Mouse (Mus musculus) heart, postnatal 0 days (tissue): ENCODE measurements around the gene Ctdspl. TPM values are rescaled to one million over a fixed set of nuclear protein-coding genes. Genes with fewer than 3 reads are reported as not detected.

Experiments
- ATAC-seq: fragments of 200-750 bp; cut with Nextera tagmentation; 2 replicates; pipeline ENCODE4 v1.8.0; 2017; ENCODE audit warnings: low read depth, moderate number of reproducible peaks, moderate library complexity; ENCODE audit not compliant: insufficient read depth
- DNase-seq: peaks from one replicate; pipeline ENCODE4 v3.0.0-alpha.2; 2016; ENCODE audit warnings: low spot score
- H3K27ac ChIP-seq: fragments of 300-500 bp; sonication (generic); 2 replicates; pipeline ENCODE4 v1.5.1; 2014; ENCODE audit warnings: low read depth, mild to moderate bottlenecking
- H3K27me3 ChIP-seq: fragments of 300-500 bp; sonication (generic); 2 replicates; pipeline ENCODE4 v1.6.1; 2014; ENCODE audit warnings: low read length, mixed read lengths; ENCODE audit not compliant: control insufficient read depth, insufficient read depth
- H3K36me3 ChIP-seq: fragments of 300-500 bp; sonication (generic); replicated peaks from 2 replicates; pipeline ENCODE4 v1.6.1; 2014; ENCODE audit warnings: low read length, mixed read lengths; ENCODE audit not compliant: control insufficient read depth, insufficient read depth
- H3K4me1 ChIP-seq: fragments of 300-500 bp; sonication (generic); 2 replicates; pipeline ENCODE4 v1.6.1; 2014; ENCODE audit warnings: antibody characterized with exemption; ENCODE audit not compliant: control insufficient read depth, insufficient read depth
- H3K4me2 ChIP-seq: fragments of 300-500 bp; sonication (generic); 2 replicates; pipeline ENCODE4 v1.6.1; 2014; ENCODE audit warnings: low read depth, mild to moderate bottlenecking, low read length, moderate library complexity
- H3K4me3 ChIP-seq: fragments of 300-500 bp; sonication (generic); 2 replicates; pipeline ENCODE4 v1.5.1; 2014; ENCODE audit warnings: low read depth, low read length
- H3K9ac ChIP-seq: fragments of 300-500 bp; sonication (generic); replicated peaks from 2 replicates; pipeline ENCODE4 v1.6.1; 2014; ENCODE audit warnings: low read depth, low read length, mixed read lengths
- H3K9me3 ChIP-seq: fragments of 300-500 bp; sonication (generic); replicated peaks from 2 replicates; pipeline ENCODE4 v1.6.1; 2016; ENCODE audit warnings: low read length; ENCODE audit not compliant: control insufficient read depth
- CTCF ChIP-seq: IDR thresholded peaks from 2 replicates; pipeline ENCODE4 v1.5.1; 2016; ENCODE audit warnings: antibody characterized with exemption, control low read depth, low read depth
- EP300 ChIP-seq: IDR thresholded peaks from 2 replicates; pipeline ENCODE4 v1.6.1; 2016; ENCODE audit warnings: antibody characterized with exemption, low read depth
- WGBS: fragments of 180-500 bp; shearing (Covaris S2); extraction: QIAGEN DNeasy Blood & Tissue Kit; methylation state at CpG from one replicate; pipeline ENCODE4 v1.1.7; 2014; 5-methylcytosine and 5-hydroxymethylcytosine counted together
- polyA plus RNA-seq: library from polyadenylated mRNA; unstranded; fragments of >200 nt; fragmentation: Nextera tagmentation; extraction: Ambion mirVana; gene quantifications from 2 replicates; pipeline ENCODE4 v1.2.1, GENCODE M21; 2015
- total RNA-seq: library from RNA; depleted of rRNA; stranded (reverse); fragments of >200 nt; gene quantifications from 2 replicates; pipeline ENCODE4 v1.2.3, GENCODE M21; 2014; ENCODE audit warnings: low replicate concordance

The Ctdspl gene
- total and polyA plus RNA-seq, 2 experiments from 2014 or later, result 4.3 to 12.6 TPM

- ATAC-seq (no peak), DNase-seq (no peak)
- WGBS, result 54% methylated on average over 8 of the region's 8 CpGs
- no peak for TF ChIP-seq CTCF
- no peak for TF ChIP-seq EP300
- Histone ChIP-seq H3K4me1 (peaks cover 18% of the 10 kb centered on the region), H3K9ac (no peak overlapping the region), H3K27me3 (no peaks in the 10 kb centered on the region), H3K4me2 (no peak overlapping the region), H3K9me3 (no peaks in the 10 kb centered on the region), H3K4me3 (no peak overlapping the region), H3K27ac (no peak overlapping the region), H3K36me3 (peaks cover 45% of the 10 kb centered on the region)
These were observed 155.8 kb downstream of the Ctdspl start for GRCm38 (mm10) chr9:119082039-119082438.

- TF ChIP-seq EP300 (no peak), CTCF (no peak)
- WGBS, result 70% methylated on average over 7 of the region's 7 CpGs
- Histone ChIP-seq H3K9ac (no peak overlapping the region), H3K9me3 (no peaks in the 10 kb centered on the region), H3K4me1 (peaks cover 18% of the 10 kb centered on the region), H3K27ac (no peak overlapping the region), H3K4me2 (no peak overlapping the region), H3K4me3 (no peak overlapping the region), H3K36me3 (peaks cover 37% of the 10 kb centered on the region), H3K27me3 (no peaks in the 10 kb centered on the region)
- ATAC-seq (no peak), DNase-seq (no peak)
These were observed 156.6 kb downstream of the Ctdspl start for GRCm38 (mm10) chr9:119082656-119083430.

GRCm38 (mm10) chr9:119083966-119084365 is 157.7 kb downstream of the Ctdspl start:
- TF ChIP-seq CTCF (no peak), EP300 (no peak)
- 75% methylated on average over 10 of the region's 10 CpGs for WGBS
- Histone ChIP-seq H3K36me3 (peaks cover 26% of the 10 kb centered on the region), H3K9ac (no peak overlapping the region), H3K27me3 (no peaks in the 10 kb centered on the region), H3K4me2 (no peak overlapping the region), H3K27ac (no peak overlapping the region), H3K4me1 (peaks cover 22% of the 10 kb centered on the region), H3K9me3 (no peaks in the 10 kb centered on the region), H3K4me3 (no peak overlapping the region)
- no peak for ATAC-seq
- no peak for DNase-seq

DNA sequence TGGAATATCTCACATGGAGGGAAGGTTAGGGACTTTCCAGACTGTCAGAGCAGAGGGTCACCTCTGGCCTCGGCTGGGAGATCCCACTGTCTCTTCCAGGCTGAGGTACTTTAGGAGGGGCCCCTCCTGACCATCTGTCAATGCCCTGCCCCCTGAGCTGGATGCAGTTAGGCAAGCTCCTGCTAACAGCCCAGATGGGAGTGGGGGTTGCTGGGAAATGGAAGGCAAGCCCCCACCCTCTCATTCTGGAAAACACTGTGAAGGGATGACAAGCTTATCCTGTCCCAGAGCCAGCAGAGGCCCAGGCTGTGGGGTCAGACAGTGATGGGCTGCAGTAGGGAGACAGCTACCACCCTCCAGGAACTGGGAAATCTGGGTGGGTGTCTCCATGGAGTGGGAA is 160.2 kb downstream of the Ctdspl start:
- DNase-seq, result no peak

GRCm38 (mm10) chr9:119087309-119087708 is 161.1 kb downstream of the Ctdspl start:
- ATAC-seq (no peak), DNase-seq (no peak)

More for the DNA sequence above, 160.2 kb downstream of the Ctdspl start:
- no peak for ATAC-seq
- H3K27me3 ChIP-seq, result no peaks in the 10 kb centered on the region
- no peak overlapping the region for H3K4me2 ChIP-seq
- no peak for TF ChIP-seq EP300
- no peak for TF ChIP-seq CTCF
- WGBS, result 24% methylated on average over 1 of the region's 1 CpGs
- H3K4me3 ChIP-seq, result no peak overlapping the region
- peaks cover 24% of the 10 kb centered on the region for H3K4me1 ChIP-seq
- 0 out of 2 replicates have a peak overlapping the region, but pooled peaks have one; percentile 4 for H3K9ac ChIP-seq
- no peak overlapping the region for H3K27ac ChIP-seq
- H3K9me3 ChIP-seq, result no peaks in the 10 kb centered on the region
- peaks cover 7% of the 10 kb centered on the region; the same call in 1 of the 2 replicates for H3K36me3 ChIP-seq

More at GRCm38 (mm10) chr9:119087309-119087708, 161.1 kb downstream of the Ctdspl start:
- no peak overlapping the region for H3K27ac ChIP-seq
- H3K9me3 ChIP-seq, result no peaks in the 10 kb centered on the region
- H3K4me2 ChIP-seq, result no peak overlapping the region
- peaks cover 32% of the 10 kb centered on the region for H3K4me1 ChIP-seq
- no peak for TF ChIP-seq EP300
- TF ChIP-seq CTCF, result no peak
- WGBS, result 76% methylated on average over 5 of the region's 5 CpGs
- H3K9ac ChIP-seq, result no peak overlapping the region
- no peaks in the 10 kb centered on the region; the same call in 1 of the 2 replicates for H3K36me3 ChIP-seq
- H3K27me3 ChIP-seq, result no peaks in the 10 kb centered on the region
- H3K4me3 ChIP-seq, result no peak overlapping the region
